Mouse (Mus musculus): ENCODE measurements around the gene Rnf167.

The Rnf167 gene

DNA sequence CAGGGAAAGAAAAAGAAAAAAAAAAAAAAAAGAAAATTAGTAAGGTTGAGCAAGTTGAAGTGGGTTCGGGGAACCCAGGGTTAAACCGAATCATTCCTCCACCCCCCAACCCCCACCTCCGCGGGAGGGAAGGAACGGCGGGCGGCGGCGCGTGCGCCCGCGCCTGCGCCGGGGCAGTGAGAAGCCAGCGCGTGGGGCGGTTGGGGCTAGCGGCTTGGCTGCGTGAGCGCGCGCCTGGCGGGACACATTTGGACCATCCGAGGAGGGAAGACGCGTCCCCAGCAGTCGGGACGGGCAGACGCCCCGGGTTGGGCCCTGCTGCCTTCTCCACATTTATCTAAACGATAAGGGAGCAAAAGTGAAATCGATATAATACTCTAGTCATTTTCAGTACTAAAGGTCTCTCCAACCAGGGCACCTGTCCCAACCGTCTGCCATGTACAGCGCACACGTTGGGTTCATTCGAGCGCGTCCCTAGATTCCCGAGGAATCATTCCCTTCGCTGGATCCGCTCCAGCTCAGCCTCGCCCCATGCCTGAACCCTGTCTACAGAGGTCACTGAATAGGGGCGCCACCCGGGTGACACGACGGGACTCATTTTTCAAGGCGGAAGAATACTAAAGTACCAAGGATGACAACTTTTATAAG lies 8.0 kb downstream of the Rnf167 start:
- peak in 1 of 2 experiments; percentile 72 for DNase-seq (ENCODE audit: low spot score in 2 of 2)

DNA sequence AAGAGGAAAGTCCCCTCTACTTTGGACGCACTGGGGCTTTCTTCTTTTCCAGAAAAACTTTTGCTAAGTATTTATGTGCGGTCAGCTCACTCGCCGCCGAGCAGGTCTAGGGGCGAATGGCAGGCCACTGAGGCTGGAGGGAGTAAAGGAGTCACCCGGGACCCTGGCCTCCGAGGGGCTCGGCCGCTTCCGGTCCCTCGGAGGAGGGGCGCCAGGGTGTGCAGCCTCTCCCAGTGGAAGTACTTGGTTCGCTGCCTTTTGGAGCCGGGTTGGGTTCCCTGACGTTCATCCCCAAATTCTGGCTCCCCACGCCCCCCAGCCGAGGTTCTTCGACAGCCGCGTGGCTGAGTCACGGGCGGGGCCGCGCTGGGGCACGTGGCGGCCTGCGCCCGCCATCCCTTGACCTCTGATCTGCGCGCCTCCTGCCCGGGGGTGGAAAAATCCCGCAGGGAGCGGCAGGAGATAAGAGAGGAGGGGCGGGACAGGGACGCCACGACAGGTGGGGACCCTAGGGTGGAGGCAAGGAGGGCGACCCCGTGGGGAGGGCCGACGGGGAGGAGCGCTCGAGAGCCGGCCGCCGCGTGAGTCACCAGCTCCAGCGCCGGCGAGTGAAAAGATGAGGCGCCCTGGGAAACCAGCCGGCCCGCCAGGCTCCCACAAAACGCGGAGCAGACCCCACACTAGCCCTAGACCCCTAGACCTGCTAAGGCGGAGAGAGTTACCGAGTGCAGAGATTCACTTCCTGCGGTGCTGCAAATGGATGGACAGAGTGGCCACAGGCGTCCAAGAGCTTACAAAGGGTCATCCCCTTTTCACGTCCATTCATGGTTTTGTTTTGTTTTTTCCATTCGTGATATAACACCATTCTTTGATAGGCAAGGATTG lies 8.8 kb downstream of the Rnf167 start:
- DNase-seq (ENCODE audit: low spot score in 2 of 2), result no peak

DNA sequence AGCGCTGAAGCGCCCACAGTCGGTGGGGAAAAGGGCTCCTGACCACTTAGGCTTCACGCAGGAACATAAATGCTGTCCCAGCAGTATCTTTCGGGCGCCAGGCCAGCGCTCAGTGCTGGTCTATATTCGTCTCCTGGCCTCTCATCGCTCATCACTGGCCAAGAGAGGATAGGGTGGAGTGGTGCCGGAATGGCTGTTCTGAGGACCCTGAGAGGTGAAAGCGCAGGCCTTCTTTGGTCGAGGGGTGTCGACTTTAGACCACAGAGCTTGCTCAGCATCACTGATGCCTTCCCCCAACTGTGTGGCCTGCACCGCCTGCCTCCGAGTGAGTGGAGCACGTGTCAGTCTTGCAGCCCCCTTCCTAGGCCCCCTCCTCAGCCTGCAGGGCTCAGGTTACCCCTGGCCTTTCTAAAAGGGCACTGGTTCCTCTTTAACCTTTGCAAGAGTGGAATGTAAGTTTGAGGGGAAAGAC lies 9.5 kb downstream of the Rnf167 start:
- no peak for DNase-seq (ENCODE audit: low spot score in 2 of 2)

DNA sequence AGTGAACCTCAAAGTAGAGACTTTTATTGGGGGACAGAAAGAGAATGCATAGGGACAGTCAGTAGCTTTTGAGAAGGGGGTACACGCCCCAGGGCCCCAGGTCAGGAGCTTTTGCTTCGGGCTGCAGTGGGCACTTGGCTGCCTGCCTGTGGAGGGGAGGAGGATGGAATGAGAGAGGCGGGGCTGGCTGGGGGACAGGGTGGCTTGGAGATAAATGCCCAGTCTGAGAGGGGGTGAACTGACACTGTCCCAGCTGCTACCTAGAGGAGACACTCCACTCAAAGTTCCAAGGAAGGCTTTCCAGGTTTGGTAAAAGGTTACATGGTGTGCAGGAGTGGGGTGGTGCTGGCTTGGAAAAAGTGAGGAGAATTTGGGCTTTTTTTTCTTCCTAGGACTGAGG lies 9.9 kb downstream of the Rnf167 start, which contains the start of gene Eno3:
Gene Eno3, plus strand, starts transcription at position 239 of the 400 bp plus-strand sequence.
- DNase-seq (ENCODE audit: low spot score in 2 of 2), result no peak

DNA sequence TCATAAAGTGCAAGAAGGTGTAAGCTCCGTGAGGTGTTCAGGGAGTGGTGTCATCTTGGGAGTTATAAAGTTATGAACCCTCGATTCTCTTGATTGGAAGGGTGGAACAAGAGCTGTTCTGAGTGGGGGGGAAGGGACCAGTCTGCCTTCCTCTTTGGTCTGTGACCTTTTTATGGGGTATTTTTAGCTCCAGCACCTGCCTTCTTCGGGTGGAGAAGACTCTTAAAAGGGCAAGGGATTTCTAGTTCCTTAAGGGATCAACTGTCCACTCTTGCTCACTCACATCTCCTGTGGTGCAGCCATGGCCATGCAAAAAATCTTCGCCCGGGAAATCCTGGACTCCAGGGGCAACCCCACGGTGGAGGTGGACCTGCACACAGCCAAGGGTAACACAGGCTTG lies 10.5 kb downstream of the Rnf167 start:
- DNase-seq (ENCODE audit: low spot score in 2 of 2), result no peak

DNA sequence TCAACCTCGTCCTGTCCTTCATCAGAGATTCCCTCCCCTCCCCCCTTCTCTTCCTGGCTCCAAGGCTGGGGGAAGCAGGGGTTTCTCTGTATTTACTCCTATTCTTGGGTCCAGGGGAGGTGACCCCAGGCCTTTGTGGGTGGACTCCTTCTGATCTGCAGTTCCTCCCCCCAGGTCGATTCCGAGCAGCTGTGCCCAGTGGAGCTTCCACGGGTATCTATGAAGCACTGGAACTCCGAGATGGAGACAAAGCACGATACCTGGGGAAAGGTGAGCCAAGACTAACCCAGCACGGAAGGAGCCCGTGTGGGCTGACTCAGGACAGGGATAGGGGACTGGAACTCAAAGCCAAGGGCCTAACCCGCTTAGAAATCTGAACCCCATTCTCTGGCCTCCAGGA lies 11.0 kb downstream of the Rnf167 start:
- no peak for DNase-seq (ENCODE audit: low spot score in 2 of 2)

DNA sequence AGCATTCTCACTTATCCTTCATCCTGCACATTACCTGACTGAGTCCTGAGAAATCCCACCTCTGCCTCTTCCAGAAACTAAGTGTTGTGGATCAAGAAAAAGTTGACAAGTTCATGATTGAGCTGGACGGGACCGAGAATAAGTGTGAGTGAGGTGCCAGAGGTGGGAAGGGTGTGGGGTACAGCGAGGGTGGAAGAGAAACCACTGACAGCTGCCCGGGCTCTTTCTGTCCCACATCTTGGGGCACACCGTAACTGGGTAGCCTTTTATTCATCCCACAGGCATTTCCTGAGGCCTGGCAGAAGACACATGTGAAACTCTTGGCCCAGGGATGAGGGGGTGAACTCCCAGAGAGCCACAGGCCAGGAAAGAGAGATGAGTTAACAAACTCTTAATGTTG lies 11.5 kb downstream of the Rnf167 start:
- no peak for DNase-seq (ENCODE audit: low spot score in 2 of 2)

DNA sequence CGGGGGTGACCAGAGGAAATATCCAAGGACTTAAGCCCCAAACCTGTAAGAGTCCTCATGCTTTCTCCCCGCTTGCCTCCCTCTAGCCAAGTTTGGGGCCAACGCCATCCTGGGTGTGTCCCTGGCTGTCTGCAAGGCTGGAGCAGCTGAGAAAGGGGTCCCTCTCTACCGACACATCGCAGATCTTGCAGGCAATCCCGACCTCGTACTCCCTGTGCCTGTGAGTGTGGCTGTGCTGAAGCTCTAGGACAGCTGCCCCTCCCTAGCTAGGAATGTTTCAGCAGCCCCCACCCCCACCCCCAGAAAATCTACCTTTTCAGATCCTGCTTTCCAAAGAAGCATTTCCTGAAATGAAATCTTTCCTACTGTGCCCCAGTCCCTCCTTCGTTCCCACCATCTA lies 11.9 kb downstream of the Rnf167 start:
- DNase-seq (ENCODE audit: low spot score in 2 of 2), result no peak

DNA sequence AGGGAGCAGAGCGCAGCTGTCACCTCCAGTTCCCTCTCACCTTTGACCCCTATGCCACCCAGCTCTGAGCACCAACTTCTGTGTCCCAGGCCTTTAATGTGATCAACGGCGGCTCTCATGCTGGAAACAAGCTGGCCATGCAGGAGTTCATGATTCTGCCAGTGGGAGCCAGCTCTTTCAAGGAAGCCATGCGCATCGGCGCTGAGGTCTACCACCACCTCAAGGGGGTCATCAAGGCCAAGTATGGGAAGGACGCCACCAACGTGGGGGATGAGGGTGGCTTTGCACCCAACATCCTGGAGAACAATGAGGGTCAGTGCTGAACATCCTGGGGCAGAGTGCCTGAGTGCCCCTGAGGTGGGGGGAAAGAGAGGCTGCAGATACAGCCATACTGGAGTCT lies 13.5 kb downstream of the Rnf167 start:
- no peak for DNase-seq (ENCODE audit: low spot score in 2 of 2)

DNA sequence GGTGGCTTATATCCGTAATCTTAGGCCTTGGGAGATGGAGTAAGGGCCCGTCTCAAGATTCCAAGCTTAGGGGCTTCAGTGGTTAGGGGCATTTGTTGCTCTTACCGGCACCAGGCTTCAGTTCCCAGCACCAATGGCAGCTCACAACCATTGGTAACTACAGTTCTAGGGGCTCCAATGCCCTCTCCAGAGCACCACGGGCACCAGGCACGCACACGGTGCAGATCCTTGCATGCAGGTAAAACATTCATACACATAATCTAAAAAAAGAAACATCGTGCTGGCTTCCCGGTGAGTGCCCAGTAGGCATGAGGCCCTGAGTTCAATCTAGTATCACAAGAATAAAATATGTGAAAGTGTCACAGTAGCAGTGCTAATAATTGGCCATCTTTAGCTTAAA lies 16.1 kb downstream of the Rnf167 start:
- DNase-seq (ENCODE audit: low spot score in 2 of 2), result no peak

DNA sequence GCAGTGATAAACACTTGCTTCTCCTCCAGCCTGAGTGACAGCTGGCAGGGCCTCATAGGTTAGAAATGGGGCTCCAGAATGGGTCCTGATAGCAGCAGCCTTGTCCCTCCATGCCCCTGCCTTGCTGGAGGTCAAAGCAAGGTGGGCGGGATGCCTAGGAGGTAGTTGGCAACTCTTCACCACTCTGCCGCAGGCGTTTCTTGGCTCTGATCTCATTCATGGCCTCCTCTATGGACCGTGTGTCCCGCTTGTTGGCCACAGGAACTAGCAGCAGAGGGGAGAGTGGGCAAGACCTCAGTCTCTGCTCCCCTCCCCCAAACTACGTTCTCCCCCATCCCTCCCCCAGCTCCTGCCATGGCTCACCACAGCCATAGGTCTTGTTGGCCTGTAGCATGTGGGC lies 16.9 kb downstream of the Rnf167 start:
- no peak for DNase-seq (ENCODE audit: low spot score in 2 of 2)

DNA sequence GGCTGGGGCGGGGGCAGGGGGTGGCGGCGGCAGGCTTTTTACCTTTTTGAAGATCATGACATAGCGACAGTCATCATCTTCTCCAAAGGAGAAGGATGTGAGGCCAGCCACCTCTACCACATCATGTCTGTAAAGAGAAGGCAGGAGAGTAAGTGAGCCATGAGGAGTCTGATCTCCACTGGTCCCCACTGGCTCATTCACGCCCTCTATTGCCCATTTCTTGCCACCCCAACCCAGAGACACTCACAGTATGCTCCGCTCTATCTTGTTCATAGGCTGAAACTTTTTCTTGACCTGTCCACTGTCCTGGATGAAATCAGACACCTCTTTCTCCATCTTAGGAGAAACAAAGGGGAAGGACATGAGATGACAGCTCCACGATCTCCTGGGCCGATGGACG lies 17.7 kb downstream of the Rnf167 start:
- no peak for DNase-seq (ENCODE audit: low spot score in 2 of 2)

DNA sequence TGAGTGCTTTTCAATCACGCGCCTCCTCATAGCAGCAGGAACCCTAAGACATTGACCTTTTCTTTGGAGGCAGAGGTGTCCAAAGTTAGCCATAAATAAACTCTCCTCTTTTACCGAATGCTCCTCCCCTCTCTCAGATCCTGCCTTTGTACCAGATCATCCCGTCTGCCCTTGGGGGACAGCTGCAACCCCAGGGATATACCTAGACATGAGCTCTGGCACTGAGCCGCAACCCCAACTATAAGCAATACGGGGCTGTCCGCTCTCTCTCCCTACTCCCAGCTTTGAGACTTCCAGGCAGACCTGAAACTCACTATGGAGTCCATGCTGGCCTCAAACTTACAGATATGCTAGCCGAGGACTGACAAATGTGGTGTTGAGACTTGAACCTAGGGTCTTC lies 19.7 kb downstream of the Rnf167 start:
- no peak for DNase-seq (ENCODE audit: low spot score in 2 of 2)

DNA sequence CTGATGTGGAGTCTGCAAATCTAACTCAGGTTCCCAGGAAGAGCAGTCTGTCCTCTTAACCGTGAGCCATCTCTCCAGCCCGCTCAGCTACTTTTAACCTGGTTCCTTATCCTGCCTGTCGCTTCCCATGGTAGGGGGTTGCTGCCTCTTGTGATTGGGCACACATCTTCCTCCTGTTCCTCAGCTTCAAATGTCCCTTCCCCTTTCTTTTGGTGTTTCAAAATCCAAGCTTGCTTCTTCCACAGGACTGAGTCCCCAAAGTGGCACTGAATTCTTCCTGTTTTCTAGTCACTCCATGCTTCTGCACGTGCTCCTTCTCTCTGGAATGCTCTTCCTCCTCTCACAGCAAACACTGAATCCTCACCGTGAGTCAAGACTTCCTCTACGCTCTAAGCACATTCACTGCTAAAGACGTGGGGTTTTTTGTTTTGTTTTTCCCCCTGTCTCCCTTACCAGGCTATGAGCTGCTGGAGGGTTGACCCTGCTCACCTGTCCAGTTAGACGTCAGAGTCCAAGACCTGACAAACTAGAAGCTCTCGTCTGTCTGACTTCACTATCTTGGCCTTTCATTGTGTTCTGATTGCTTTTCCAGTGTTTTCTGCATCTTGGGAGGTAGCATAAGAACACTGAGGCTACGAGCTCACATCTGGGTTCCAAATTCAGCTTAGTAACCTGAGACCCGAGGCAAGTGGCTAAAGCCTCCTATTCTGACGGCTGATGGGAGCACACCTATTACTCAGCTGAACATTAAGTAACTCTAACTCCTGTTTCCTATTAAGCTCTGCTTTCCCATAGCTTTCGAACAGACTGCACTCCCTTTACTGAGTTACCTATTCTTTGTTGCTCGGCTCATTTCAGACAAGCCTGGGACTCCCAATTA lies 20.5 kb downstream of the Rnf167 start:
- DNase-seq (ENCODE audit: low spot score in 2 of 2), result no peak

DNA sequence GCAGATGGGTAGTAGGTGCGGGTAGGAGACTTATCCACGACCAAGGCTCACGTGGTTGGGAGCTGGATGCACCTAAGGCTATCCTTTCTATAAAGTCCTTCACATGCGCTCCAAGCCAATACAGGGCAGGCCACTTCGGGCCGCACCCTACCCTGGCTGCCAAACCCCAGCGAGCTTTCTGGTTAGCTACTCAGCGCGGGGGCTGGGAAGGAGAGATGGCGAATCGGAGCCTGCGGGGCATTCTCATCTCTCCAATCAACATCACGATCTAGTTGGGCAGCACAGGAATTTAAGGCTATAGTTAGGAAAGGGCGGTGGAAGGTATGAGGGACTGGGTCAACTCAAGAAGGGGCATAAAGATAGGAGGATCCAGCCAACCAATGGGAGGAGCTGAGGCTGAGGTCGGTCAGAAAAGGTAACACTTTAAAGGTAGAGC lies 21.3 kb downstream of the Rnf167 start:
- peak in 1 of 2 experiments; percentile 80 for DNase-seq (ENCODE audit: low spot score in 2 of 2)

DNA sequence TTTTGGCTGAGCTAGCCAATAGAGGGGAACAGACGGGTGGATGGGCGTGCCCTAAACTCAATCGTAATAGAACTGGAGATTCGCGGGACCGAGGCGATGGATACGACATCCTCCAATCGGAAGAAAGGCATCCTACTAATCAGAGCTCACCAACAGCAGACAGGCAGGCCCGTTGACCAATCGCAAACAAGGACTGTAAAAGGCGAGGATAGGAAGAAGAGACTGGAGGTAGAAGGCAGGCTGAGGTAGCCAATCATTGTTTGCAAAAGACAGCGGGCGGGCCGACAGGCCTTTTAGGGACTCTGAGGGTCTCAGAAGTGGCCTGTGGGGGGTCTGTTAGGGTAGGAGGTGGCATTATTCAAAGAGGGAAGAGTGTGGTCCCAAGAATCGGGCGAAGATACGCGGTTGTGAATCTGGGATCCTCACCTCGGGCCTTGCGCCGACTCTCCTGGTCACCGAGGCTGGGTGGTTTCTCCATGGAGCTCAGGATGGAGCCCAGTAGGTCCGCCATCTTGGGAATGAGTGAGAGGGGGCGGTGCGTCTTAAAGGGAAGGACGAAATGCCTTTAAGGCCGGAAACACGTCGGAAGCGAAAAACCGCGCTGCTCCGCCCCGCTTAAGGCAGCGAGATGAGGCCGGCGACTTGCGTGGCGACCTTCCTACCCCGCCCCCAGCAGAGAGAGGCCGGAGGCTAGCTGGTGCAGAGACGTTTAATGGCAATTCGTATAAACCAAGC lies 21.9 kb downstream of the Rnf167 start, which contains the start of gene Spag7:
Gene Spag7, minus strand, starts transcription at position 646 of the 735 bp plus-strand sequence.
- peak; percentile 96 to 100 for DNase-seq (ENCODE audit: low spot score in 2 of 2)

DNA sequence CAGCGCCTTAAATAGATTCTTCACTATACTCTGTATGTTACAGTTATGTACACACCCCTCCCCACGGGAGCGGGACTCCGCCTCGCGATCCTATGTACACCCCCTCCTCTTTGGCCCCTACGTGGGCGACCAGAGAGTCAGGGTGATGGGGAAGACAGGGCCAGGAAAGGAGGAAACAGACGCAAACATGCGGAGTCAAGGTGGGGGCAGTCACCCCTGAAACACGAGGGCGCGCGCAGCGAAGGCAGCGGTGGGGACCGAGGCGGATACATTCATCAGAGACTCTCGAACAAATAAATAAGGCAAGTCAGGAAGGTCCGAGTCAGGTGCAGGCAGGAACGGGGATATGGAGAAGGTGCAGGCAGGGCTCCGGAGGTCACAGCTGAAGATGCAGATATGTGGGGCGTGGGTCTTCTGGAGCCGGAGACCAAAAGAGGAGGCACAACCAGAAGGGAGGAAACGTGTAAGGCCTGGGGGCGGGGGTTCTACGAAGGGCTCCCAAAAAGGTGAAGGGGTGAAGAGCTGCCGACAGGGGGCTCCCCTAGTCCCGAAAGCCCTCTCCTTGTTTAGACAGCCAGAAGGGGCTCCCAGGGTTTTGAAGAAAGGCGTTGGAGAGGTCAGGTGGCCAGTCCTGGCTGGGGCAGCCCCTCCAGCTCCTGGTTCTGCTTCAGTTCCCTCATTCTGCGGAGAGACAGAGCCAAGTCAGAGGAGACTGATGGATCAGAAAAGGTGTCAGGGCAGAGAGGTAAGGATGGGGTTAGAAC lies 22.7 kb downstream of the Rnf167 start:
- DNase-seq (ENCODE audit: low spot score in 2 of 2), result peak; percentile 76 to 77

DNA sequence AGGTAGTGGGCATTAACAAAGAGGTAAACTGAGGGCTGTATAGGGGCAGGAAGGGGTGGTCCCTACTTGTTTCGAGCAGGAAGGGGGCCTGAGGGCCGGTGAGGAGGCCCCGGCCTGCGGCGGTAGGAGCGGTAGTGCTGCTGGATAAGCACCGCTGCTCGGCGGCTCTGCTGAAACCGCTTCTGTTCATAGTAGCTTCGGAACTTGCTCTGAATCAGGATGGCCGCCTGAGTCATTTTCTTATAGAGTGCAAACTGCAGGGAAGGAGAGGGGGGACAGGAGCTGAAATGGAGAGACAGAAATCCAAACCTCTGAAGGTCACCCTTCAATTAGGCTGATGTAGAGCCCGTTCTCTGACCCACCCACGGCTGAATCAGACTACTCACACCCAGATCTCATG lies 23.4 kb downstream of the Rnf167 start:
- no peak for DNase-seq (ENCODE audit: low spot score in 2 of 2)

DNA sequence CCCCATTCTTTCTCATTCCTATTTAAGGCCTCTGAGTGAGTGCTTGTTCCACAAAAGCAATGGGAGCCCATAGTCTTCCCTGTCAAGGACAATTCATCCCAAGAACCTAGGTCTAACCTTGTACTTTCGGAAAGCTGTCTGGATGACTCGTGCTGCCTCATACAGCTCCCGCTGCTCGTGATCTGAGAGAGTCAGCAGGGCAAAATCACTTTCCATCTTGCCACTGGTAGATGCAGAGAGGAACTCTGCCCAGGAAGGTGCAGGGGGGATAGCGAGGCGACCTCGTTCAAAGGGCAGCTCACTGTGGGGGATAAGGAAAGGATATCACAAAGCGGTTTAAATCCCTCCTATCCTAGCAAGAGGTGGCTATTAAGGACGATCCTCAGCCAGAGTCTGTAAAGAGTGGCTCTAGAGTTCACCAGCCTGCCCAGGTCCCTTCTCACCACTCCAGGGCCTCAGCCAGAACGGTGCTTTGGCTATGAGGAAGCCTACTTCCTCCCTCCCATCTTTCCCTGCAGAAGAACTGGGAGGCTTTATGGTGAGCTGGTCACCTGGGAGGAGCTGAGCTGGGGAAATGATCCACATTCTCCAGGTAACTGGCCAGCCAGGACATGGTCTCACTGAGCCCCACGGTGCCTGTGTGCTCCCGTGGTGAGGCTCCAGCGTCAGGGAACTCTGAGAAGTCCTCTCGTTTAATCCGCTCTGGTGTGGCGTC lies 24.5 kb downstream of the Rnf167 start:
- DNase-seq (ENCODE audit: low spot score in 2 of 2), result no peak

DNA sequence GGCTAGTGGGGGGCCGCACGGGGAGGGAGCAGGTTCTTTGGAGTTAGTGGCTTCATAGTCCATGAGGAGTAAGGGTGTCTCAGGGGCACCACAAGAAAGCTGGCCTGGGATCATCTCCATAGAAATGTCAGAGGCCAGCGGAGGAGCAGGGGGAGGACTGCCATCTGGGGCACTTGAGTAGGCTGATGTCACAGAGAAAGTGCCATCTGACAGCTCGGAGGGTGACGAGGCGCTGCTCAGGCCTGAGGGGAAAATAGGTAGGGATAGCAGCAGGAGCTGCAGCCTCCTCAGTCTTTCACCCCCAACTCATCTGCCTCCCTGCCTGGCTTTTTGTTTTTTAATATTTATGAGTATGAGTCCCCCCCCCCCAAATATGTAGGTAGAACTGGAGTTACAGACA lies 27.0 kb downstream of the Rnf167 start:
- no peak for DNase-seq (ENCODE audit: low spot score in 2 of 2)
